Mouse (Mus musculus): ENCODE results near the gene Tes. TPM values are rescaled to one million over a fixed set of nuclear protein-coding genes. Genes with fewer than 3 reads are reported as not detected.

Tes gene
- total RNA-seq, 2 experiments from 2014 or later = 8.7 to 12.3 TPM

GRCm38 (mm10) chr6:17077720-17078119 is 12.8 kb downstream of the Tes start:
- DNase-seq = no peak

- DNase-seq = peak; percentile 5 to 24
Measured at GRCm38 (mm10) chr6:17079304-17079703, 14.4 kb downstream of the Tes start.

GRCm38 (mm10) chr6:17079826-17080225 is 14.9 kb downstream of the Tes start:
- no peak for DNase-seq

GRCm38 (mm10) chr6:17082238-17082637 is 17.3 kb downstream of the Tes start:
- DNase-seq = no peak

GRCm38 (mm10) chr6:17082800-17083199 is 17.9 kb downstream of the Tes start:
- DNase-seq = no peak

GRCm38 (mm10) chr6:17087485-17087884 is 22.5 kb downstream of the Tes start:
- DNase-seq = peak; percentile 84 to 85

- DNase-seq = no peak
Measured at GRCm38 (mm10) chr6:17097301-17097700, 32.4 kb downstream of the Tes start.

- no peak for DNase-seq
Measured at GRCm38 (mm10) chr6:17098559-17098958, 33.6 kb downstream of the Tes start.

GRCm38 (mm10) chr6:17099477-17100130 is 34.7 kb downstream of the Tes start:
- DNase-seq = no peak

GRCm38 (mm10) chr6:17105714-17106113 is 40.8 kb downstream of the Tes start:
- peak; percentile 41 to 58 for DNase-seq

- DNase-seq = no peak
Measured at GRCm38 (mm10) chr6:17106493-17106892, 41.5 kb downstream of the Tes start.

GRCm38 (mm10) chr6:17109204-17109603 is 44.3 kb downstream of the Tes start:
- no peak for DNase-seq

- peak; percentile 12 to 20 for DNase-seq
Measured at GRCm38 (mm10) chr6:17110564-17111100, 45.7 kb downstream of the Tes start.

GRCm38 (mm10) chr6:17112081-17112480 is 47.1 kb downstream of the Tes start:
- DNase-seq = no peak

- DNase-seq = no peak
Measured at GRCm38 (mm10) chr6:17112990-17113389, 48.0 kb downstream of the Tes start.

GRCm38 (mm10) chr6:17114588-17114987 is 49.6 kb downstream of the Tes start:
- no peak for DNase-seq

- DNase-seq = peak in 1 of 2 experiments; percentile 4
Measured at GRCm38 (mm10) chr6:17115046-17115790, 50.3 kb downstream of the Tes start.

- DNase-seq = peak in 1 of 2 experiments; percentile 2
Measured at GRCm38 (mm10) chr6:17119521-17120232, 54.7 kb downstream of the Tes start.

GRCm38 (mm10) chr6:17140021-17140420 is 75.1 kb downstream of the Tes start:
- no peak for DNase-seq

GRCm38 (mm10) chr6:17142577-17143359 is 77.8 kb downstream of the Tes start:
- DNase-seq = peak; percentile 2 to 42

GRCm38 (mm10) chr6:17151071-17151715 is 86.2 kb downstream of the Tes start:
- DNase-seq = no peak

All from adrenal gland, postnatal 36 days (tissue).